Mouse (Mus musculus) erythroblast, adult 5-6 weeks (primary cell): ENCODE data around the gene Arih1. TPM values are rescaled to one million over a fixed set of nuclear protein-coding genes. Genes with fewer than 3 reads are reported as not detected.
A peak's percentile ranks its signal among the peaks of the same experiment; 100 is the strongest.
"Not testable (repeated sequence)": the region's sequence is repeated elsewhere in the genome, so short reads cannot be mapped to it uniquely, and the experiment has no call there.

ENCODE experiments used
- ATAC-seq: replicated peaks from 2 replicates; pipeline ENCODE4 v1.8.0; 2016; ENCODE audit warnings: moderate number of reproducible peaks, mild to moderate bottlenecking, moderate TSS enrichment, inconsistent platforms; ENCODE audit not compliant: poor library complexity, low FRiP score, severe bottlenecking
- total RNA-seq, 2 experiments: library from RNA; stranded (forward) in 1 of 2; stranded (reverse) in 1 of 2; fragments of 150-400 nt in 1 of 2; fragments of 200-764, 138-1000 nt in 1 of 2; gene quantifications; 2 replicates each; pipeline versions ENCODE4 v1.2.3 to v1.2.4; 2015 to 2017; ENCODE audit warnings: low replicate concordance in 2 of 2

Arih1 gene
- total RNA-seq, 2 experiments from 2014 or later, result 49.8 to 128 TPM

DNA sequence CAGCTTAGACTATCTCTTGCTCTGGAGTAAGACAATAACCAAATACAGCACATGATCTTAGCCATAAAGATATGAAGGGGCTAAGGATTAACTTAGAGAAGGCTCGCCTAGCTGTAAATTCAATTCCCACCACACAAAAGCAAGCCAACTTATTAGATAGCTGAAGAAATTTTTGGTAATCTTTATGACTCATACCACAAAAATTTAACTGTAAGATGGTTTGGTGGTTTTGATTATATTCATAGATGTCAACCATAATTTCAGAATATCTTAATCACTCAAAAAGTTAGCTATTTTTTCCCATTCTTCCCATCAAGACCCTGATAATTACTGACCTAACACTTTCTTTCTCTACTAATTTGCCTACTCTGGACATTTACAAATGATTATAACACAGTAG is 17.0 kb downstream of the Arih1 start:
- no peak for ATAC-seq

DNA sequence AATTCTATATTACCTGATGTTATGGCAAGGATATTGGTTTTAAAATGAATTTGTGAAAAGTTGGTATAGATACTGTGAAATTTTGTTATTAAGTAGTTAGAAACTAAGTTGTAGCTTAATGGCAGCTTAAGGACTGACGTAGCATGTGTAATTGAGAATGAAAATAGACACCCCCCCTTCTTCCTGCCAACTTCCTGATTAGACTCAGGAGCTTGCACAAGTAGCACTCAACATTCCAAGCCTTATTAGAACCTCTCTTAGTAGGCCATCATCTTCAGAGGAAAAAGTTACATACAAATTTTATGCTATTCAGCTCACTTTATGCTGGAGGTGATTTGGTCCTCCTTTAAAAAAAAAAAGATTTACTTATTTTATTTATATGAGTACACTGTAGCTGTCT is 22.1 kb downstream of the Arih1 start:
- no peak for ATAC-seq

DNA sequence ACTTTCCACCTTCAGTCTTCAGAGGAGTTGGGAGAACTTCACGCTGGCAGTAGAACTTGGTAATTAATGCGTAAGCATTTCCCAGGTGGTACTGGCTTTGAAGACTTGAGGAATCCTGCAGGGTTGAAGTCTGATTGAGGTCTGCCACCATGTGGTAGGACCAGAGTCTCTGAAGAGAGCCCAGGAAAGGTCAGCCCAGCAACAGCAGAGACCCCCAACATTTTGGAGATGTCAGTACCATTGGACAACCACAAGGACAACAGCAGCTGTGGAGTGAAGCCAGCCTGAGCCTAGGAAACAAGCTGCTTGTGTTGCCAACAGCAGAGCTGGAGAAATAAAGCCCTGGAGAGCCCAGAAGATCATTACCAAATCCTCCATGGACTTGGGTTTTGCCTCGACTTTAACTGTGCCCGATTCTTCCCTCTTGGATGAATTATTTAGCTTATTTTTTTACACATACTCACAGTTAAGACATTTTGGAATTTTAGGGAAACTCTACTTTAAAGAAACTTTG is 27.4 kb downstream of the Arih1 start:
- ATAC-seq, result no peak

DNA sequence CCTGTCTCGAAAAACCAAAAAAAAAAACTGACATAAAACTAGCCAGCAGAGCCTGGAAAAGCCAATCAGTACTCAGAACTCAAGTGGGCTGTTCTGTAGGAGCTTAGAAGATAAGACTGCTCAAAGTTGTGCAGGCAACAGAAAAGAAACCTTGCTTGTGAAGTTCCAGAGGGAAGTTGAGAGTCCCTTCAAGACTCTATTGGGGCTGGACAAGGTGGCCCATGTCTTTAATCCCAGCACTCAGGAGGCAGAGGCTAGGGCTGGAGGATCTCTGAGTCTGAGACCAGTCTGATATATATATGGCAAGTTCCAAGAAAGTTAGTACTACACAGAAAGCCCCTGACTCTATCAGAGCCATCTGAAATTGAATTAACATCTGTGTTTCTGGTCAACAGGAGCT is 28.0 kb downstream of the Arih1 start:
- ATAC-seq, result no peak

DNA sequence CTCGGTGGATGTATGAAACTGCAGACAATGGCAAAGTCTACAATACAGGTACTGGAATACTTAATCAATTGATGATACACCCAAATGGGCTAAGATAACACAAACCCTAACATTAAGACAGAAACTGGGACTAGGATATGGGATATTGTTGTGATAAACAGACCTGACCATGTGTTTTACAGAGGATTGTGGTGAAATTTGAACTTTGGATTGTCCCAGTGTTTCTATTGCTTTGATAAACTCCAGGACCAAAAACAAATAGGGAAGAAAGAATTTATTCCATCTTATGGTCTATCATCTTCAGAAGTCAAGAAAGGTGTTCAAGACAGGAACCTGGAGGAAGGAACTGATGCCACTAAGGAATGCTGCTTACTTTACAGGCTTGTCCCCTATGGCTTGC is 28.7 kb downstream of the Arih1 start:
- no peak for ATAC-seq

DNA sequence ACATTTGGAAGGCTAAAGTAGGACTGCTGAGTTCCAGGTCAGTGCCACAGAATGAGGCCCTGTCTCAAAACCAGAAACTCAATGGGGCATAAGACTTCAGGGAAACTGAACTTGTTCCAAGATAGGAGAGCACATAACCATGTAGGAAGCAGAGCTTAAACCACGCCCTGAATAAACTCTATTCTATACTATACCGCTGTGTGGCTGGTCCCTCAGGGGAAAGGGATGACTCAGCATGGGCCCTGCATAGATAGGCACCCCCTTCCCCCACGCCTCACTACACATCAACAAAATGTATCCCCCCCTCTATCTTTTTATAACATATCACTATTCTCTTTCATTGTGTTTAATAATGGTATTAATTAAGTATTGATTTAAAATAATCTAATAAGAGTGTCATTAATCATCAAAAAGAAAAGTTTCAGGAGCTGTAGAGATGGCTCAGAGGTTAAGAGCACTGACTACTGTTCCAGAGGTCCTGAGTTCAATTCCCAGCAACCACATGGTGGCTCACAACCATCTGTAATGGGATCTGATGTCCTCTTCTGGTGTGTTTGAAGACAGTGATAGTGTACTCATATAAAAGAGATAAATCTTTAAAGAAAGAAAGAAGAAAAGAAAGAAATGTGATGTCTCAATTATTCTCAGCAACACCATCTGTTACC is 30.9 kb downstream of the Arih1 start:
- peak; percentile 76 for ATAC-seq

DNA sequence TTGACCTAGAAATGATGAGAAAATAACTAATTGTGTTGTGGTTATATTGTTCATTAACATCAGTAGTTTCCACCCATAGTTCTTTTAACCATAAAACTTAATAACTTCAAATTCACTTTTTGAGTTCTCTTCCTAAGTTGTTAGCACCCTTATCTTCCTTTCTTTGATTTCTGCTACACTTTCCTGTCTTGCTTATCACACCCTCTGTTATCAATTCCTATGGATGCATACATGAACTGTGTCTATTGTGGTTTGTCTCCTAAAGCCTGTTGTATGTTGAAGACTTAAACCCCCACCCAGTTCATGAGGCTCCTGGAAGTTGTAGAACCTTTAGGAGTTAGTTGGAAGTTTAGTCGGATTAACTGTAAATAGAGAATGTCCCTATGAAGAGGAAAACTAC is 52.7 kb downstream of the Arih1 start:
- no peak for ATAC-seq

DNA sequence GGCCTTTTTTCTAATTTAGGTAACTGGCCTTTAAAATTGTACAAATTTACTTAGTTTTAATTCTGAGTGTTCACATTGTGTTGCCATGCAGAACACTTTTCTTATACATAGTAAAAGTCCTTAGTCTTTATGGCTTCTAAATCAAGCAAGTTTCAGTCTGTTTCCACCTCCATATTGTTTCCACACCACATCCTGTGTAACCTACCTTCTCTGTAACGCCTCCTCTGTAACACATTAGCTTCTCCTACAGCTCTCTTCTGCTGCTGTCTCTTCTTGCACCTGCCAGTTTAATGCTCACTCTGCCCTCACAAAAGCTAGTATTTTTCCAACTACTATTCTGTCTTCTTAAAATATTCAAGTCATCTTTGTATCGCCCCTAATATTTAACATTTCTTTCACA is 54.8 kb downstream of the Arih1 start:
- ATAC-seq, result no peak

DNA sequence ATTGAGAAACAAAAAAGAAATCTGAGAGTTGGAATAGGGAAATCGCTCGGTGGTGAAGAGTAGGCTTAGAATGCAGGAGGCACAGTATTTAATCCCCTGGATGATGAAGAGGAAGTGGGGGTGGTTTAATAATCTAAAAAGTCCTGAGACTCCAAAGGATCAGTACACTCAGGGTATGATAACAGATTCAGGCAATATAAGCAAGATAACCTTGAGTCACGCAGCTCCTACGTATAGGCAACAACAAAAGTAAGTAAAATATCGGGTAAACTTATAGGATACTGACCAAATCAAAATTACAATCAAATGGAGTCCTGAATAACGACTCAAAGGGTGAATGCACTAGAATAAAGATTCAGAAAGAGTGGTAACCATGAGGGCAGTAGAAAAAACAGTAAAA is 65.9 kb downstream of the Arih1 start:
- no peak for ATAC-seq

DNA sequence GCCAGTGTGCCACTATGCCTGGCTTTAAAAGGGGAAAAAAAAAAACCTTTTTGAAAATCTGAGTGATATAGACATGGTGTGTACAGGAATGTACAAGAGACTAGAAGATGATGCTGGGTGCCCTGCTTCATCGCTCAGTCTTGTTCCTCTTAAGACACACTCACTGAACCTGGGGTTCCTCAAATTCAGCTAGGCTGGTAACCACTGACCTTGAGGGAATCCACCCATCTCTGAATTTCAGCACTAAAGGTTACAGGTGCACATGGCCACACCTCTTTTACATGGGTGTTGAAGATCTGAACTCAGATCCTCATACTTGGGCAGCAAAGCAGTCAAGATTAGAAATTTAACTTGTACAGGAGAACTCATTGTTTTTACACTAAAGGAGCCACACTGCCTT is 79.1 kb downstream of the Arih1 start:
- no peak for ATAC-seq

DNA sequence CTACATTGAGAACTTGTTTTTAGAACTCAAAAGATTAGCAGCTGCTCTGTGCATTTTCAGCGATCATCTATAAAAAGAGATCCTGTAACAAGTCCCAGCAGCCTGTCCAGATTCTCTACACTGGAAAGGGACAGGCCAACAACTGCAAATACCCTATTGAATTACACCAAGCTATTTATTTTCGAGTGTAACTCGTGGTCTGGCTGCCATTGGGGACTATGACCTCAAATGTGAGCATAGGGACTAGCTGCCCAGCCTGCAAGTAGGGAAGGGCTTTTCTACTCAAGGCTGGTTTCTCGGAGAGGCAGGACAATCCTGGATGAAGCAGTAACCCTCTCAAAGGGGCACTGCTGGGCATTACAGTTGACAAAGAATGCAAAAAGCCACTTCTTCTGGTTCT is 97.3 kb downstream of the Arih1 start:
- no peak for ATAC-seq

DNA sequence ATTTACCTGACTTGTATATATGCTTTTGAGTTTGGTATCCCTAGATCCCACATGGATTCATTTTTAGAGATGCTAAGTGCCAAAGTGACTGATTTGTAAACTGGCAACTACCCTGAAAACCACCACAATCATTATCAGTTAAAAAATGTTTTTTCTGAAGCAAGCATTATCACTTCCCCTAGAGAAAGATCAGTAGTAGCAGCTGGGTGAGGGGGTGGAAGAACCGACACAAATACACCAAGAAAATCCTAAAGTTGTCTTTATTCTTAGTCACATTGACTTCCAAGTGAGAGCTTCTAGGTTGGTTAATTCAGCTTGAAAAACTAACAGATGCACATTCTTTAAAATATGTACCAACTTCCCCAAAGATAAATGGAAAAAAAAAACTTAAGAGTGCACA is 98.1 kb downstream of the Arih1 start:
- no peak for ATAC-seq

DNA sequence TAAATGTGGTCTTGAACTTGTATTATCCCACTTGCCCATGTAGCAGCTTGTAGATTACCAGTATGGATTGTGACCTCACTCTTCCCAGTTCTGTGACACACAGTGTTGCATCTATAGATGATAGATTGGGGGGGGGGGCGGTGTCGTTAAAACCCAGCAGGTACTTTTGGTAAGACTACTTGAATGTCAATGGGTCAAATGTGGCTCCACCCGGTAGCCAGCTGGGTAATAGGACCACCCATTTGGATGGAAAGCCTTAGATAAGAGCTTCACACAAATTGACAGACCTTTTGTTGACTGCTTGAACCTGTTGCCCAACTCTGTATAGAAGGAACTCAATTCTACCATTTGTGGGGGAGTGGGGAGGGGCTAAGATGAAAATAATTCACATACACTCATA is 99.0 kb downstream of the Arih1 start:
- no peak for ATAC-seq

DNA sequence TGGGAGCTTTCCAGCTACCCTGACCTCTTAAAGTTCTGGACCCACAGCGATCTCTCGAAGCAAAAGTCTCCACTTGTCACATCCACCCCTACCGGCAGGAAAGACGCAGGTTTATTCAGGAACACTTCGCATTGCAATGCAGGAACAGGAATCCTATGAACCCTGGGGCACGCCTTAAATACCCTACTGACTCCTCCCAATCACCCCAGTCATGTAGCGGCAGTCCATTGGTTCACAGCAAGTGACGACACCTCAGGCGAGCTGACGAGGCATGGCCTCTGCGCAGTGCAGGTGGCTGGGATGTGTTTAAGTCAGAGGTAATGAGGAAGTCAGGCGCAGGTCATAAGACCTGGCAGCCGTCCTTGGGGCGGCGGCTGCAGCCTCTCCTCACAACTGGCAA is 110.8 kb downstream of the Arih1 start:
- ATAC-seq, result no peak

DNA sequence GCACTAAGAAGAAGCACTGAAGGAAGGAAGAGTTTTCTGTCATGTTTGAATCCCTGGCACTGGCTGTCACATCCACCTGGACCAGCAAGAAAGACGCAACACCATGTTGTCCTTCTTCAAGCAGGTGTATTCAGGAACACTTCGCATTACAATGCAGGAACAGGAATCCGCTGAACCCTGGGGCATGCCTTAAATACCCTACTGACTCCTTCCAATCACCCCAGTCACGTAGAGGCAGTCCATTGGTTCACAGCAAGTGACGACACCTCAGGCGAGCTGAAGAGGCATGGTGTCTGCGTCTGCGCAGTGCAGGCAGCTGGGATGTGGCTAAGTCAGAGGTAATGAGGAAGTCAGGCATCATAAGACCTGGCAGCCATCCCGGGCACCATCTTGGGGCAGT is 116.8 kb downstream of the Arih1 start:
- no peak for ATAC-seq

DNA sequence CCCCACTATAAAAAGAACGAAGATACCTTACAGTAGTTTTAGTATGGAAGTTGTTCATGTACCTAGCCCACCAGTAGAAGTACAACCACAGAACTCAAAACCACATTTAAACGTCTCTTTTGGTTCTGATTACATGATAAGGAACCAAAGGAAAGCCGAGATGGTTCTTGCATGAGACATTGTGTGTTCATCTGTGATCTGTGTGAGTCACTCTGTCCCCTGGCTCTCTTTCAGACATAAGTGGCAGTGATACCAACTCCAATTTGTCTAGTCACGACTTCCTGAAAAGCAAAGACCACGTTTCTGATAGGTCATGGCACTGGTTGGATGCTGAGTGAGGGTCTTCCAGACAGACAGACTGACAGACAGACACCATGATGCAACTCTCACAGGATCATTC is 117.2 kb downstream of the Arih1 start:
- ATAC-seq, result no peak

DNA sequence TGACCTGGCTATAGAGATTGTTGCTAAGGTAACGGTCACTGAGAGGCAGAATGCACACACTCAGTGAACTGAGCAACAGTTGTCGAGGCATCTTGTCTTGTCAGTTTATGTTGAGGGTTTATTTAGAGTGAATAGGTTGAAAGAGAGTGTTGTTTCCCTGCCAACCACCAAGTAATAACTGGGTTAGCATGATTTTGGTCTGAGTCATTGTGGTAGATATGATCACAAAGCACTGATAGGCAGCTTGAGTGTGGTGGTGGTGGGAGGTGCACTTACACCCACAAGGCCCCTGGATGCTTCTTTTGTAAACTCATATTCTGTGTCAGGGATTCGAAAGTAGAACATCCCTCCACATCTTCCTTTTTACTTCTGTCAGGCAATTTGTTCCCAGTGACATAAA is 125.9 kb downstream of the Arih1 start:
- ATAC-seq, result not testable (repeated sequence)

DNA sequence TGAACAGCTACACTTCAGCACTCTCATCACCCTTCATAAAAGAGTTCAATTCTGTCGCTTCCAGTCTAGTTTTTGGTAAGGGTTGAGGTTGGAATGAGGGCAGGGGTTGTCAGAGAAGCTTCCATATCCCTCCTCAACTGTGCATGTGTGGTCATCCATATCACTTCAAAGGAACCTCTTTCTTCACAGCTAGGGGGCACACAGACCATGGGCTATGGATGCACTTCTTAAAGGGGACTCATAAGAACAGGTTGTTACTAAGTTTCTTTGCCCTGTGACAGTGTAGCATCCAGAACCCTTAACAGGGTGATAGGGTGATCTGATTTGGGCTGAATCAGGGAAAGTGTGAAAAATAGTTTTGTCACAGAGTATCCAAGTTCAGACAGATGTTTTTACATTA is 128.4 kb downstream of the Arih1 start:
- not testable (repeated sequence) for ATAC-seq

DNA sequence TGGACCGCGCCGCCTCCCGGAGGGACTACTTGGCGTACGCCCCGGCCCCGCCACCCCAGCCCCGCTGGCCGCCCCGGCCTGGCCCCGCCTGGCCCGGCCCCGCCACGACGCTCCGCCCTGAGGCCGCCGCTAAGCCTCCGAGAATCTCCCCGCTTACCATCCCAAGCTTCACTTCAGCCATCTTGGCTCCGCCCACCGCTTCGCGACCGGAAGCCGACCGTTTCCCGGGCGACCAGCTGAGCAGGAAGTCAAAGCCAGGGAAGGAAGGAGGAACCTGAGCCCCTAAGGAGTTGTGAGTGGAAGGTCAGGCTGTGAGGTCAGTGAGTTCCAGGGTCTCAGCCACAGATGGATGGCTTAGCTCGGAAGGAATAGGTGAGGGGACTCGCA is 133.2 kb downstream of the Arih1 start, which contains the start of gene Bbs4:
Bbs4 (minus strand) TSS at position 256 of the 387 bp plus-strand sequence.
- ATAC-seq, result peak; percentile 100

DNA sequence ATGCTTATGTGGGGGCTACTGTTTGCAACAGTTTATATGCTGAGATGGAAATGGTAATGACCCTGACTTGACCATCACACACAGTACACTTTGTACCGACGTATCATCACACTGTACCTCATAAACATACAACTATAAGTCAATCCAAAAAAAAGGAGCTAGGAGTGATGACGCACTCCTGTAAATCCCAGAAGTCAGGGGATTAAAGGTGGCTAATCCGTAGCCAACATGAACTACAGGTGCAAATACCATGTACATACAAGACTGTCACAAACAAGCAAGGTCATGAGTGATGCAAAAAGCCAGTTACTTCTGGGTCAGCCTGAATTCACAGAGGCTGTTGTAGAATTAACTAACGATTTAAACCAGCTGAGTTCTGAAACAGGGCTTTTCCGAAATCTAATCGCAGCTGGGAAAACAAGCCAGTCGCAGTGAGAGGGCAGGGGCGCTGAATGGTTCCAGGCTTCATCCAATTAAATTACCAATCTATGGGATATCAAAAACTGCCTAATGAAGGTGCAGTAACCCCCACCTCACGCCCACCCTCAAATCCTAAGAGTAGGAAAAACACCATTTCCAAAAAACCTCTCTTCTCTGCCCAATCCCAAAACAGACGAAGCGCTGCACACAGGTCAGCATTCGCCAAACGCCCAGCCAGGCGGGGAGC is 133.7 kb downstream of the Arih1 start:
- ATAC-seq, result no peak

DNA sequence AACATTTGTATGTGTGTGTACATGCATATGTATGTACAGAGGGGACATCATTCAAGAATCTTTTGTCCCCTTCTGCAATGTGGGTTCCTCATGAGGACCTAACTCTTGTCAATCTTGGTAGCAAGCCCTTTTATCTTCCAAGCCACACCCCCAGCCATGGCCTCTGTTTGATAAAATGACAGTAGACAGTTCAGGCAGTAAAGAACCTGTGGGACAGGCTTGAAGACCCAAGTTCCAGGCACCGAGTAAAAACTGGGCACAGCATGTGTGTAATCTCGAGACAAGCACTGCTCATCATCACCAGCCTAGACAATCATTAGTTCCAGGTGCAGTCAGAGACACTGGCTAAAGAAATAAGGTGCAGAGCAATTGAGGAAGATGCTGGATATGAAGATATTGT is 140.2 kb downstream of the Arih1 start:
- ATAC-seq, result no peak

DNA sequence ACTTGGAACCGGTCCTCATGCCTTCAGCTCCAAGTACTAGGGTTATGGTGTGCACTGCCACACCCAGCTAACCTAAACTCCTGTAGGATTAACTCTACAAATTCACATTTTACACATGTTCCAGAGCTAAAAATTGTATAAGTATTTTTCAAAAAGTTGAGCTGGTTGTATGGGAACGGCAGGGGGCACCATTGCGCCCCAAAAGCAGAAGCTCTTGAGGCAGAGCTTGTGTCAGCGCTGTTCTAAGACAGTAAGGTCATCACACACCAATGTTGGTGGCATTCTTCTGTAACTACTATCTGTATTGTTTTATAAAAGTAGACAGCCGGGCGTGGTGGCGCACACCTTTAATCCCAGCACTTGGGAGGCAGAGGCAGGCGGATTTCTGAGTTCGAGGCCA is 146.4 kb downstream of the Arih1 start:
- no peak for ATAC-seq
